ENCODE assay signal across 9 mouse cellular contexts in genomic region chr4:152339293-152339790, GRCm38 (mm10). TPM values are rescaled to one million over a fixed set of nuclear protein-coding genes. Genes with fewer than 3 reads are reported as not detected.
DNase-seq lines count a peak whose midpoint lies in the region; ATAC-seq lines count a peak whose summit lies in the region.
"Had no signal": no experiment of that assay in that cellular context is flagged by ENCODE, and none has a peak within 500 bp of the region (broad histone marks: within the 10 kb centered on the region; RNA-seq: fewer than 3 reads in every experiment).

No protein-coding gene starts in this region.

- ATAC-seq in kidney, embryonic 16.5 days (ENCODE audit: low FRiP score, low TSS enrichment), result peak; percentile 33; the same call in 1 of the 2 replicates
- no peak for ATAC-seq in embryonic facial prominence, embryonic 13.5 days (ENCODE audit: insufficient number of reproducible peaks, insufficient read depth, low FRiP score, low TSS enrichment, low read depth)
- ATAC-seq in hindbrain, embryonic 16.5 days, result peak; percentile 2; the same call in 1 of the 2 replicates
- ATAC-seq in midbrain, embryonic 15.5 days (replicated peaks), result peak; percentile 51
- ATAC-seq in inflammation-experienced regulatory T-cells, adult 6 months, result no peak

- H3K27ac ChIP-seq in kidney, embryonic 16.5 days (ENCODE audit: low read length), result no peak overlapping the region
- no peak overlapping the region for H3K27ac ChIP-seq in embryonic facial prominence, embryonic 13.5 days
- H3K27ac ChIP-seq in hindbrain, embryonic 16.5 days (ENCODE audit: low read depth, low read length), result peak overlapping the region; percentile 80
- peak overlapping the region; percentile 84 for H3K27ac ChIP-seq in midbrain, embryonic 15.5 days

- 3% methylated on average over 24 of the region's 26 CpGs for WGBS in kidney, embryonic 16.5 days
- WGBS in embryonic facial prominence, embryonic 13.5 days, result 3% methylated on average over 10 of the region's 26 CpGs
- 1% methylated on average over 20 of the region's 26 CpGs for WGBS in hindbrain, embryonic 16.5 days
- 4% methylated on average over 7 of the region's 26 CpGs for WGBS in midbrain, embryonic 15.5 days

- H3K27me3 ChIP-seq in kidney, embryonic 16.5 days (ENCODE audit: insufficient read depth, low read length), result peaks cover 30% of the 10 kb centered on the region
- H3K27me3 ChIP-seq in embryonic facial prominence, embryonic 13.5 days, result peaks cover 79% of the 10 kb centered on the region
- H3K27me3 ChIP-seq in hindbrain, embryonic 16.5 days (replicated peaks; ENCODE audit: control insufficient read depth, insufficient read depth, low read length), result no peaks in the 10 kb centered on the region
- peaks cover 8% of the 10 kb centered on the region for H3K27me3 ChIP-seq in midbrain, embryonic 15.5 days (replicated peaks)

- H3K4me3 ChIP-seq in kidney, embryonic 16.5 days (ENCODE audit: low read length), result peak overlapping the region; percentile 56
- peak overlapping the region; percentile 64 for H3K4me3 ChIP-seq in embryonic facial prominence, embryonic 13.5 days
- H3K4me3 ChIP-seq in hindbrain, embryonic 16.5 days (ENCODE audit: low read length), result peak overlapping the region; percentile 76
- H3K4me3 ChIP-seq in midbrain, embryonic 15.5 days, result peak overlapping the region; percentile 81

- peaks cover 17% of the 10 kb centered on the region for H3K4me1 ChIP-seq in kidney, embryonic 16.5 days (ENCODE audit: insufficient read depth, low read length)
- peaks cover 12% of the 10 kb centered on the region for H3K4me1 ChIP-seq in embryonic facial prominence, embryonic 13.5 days
- peaks cover 28% of the 10 kb centered on the region for H3K4me1 ChIP-seq in hindbrain, embryonic 16.5 days (ENCODE audit: control insufficient read depth, insufficient read depth, low read depth, low read length)
- H3K4me1 ChIP-seq in midbrain, embryonic 15.5 days, result peaks cover 39% of the 10 kb centered on the region

- peaks cover 12% of the 10 kb centered on the region for H3K36me3 ChIP-seq in kidney, embryonic 16.5 days (ENCODE audit: insufficient read depth, low read length)
- H3K36me3 ChIP-seq in embryonic facial prominence, embryonic 13.5 days, result peaks cover 12% of the 10 kb centered on the region
- peaks cover 5% of the 10 kb centered on the region for H3K36me3 ChIP-seq in hindbrain, embryonic 16.5 days (ENCODE audit: control insufficient read depth, insufficient read depth, low read length)
- H3K36me3 ChIP-seq in midbrain, embryonic 15.5 days (replicated peaks), result peaks cover 3% of the 10 kb centered on the region; the same call in 1 of the 2 replicates

- H3K9ac ChIP-seq in kidney, embryonic 16.5 days (replicated peaks; ENCODE audit: low read length), result peak overlapping the region; percentile 58
- peak overlapping the region; percentile 73 for H3K9ac ChIP-seq in embryonic facial prominence, embryonic 13.5 days
- peak overlapping the region; percentile 94 for H3K9ac ChIP-seq in hindbrain, embryonic 16.5 days (ENCODE audit: low read depth, low read length)
- H3K9ac ChIP-seq in midbrain, embryonic 15.5 days, result peak overlapping the region; percentile 85

- no peak for DNase-seq in kidney, adult 8-10 months
- DNase-seq in gastrocnemius, postnatal 10 days, result no peak
- DNase-seq in layer of hippocampus, adult 8-10 months (ENCODE audit: low spot score in 2 of 2), result no peak

- H3K9me3 ChIP-seq in kidney, embryonic 16.5 days (ENCODE audit: low read length), result no peaks in the 10 kb centered on the region
- no peaks in the 10 kb centered on the region; the same call in 1 of the 2 replicates for H3K9me3 ChIP-seq in embryonic facial prominence, embryonic 13.5 days
- no peaks in the 10 kb centered on the region for H3K9me3 ChIP-seq in hindbrain, embryonic 16.5 days (ENCODE audit: control insufficient read depth, low read length)
- no peaks in the 10 kb centered on the region for H3K9me3 ChIP-seq in midbrain, embryonic 15.5 days

- peak overlapping the region; percentile 99 for H3K4me2 ChIP-seq in kidney, embryonic 16.5 days (replicated peaks; ENCODE audit: low read depth, low read length)
- peak overlapping the region; percentile 100 for H3K4me2 ChIP-seq in embryonic facial prominence, embryonic 13.5 days
- H3K4me2 ChIP-seq in hindbrain, embryonic 16.5 days (ENCODE audit: low read length), result peak overlapping the region; percentile 72
- peak overlapping the region; percentile 81 for H3K4me2 ChIP-seq in midbrain, embryonic 15.5 days

RNA-seq across cellular contexts. Expression of gene Chd5, which starts 0.9 kb away (rescaled TPM):
- polyA plus RNA-seq in kidney, embryonic 16.5 days (2015; fragmentation: Nextera tagmentation; extraction: Ambion mirVana), result 0.12 and 0.35 TPM in 2 replicates
- 2.5 and 2.6 TPM in 2 replicates for polyA plus RNA-seq in embryonic facial prominence, embryonic 13.5 days (2015; fragmentation: Nextera tagmentation; extraction: Ambion mirVana)
- polyA plus RNA-seq in hindbrain, embryonic 16.5 days (2015; fragmentation: Nextera tagmentation; extraction: Ambion mirVana), result 46.7 and 47.7 TPM in 2 replicates
- polyA plus RNA-seq in midbrain, embryonic 15.5 days (2015; fragmentation: Nextera tagmentation; extraction: Ambion mirVana), result 57.0 and 65.0 TPM in 2 replicates
- under 1 TPM; 0.36 to 0.56 TPM for total RNA-seq in gastrocnemius, postnatal 10 days (2021)
- total RNA-seq in layer of hippocampus, adult 8-10 months (2022), result 100 to 1,000 TPM; 123 to 147 (median 134) TPM
- polyA plus RNA-seq in inflammation-experienced regulatory T-cells, adult 6 months (2017; shearing (Covaris generic)), result under 1 TPM in 2 of 3 experiments, not detected in 1; 0.05 to 0.11 TPM

RNA-seq across cellular contexts. Expression of gene Rpl22, which starts 13.8 kb away (rescaled TPM):
- 295 and 333 TPM in 2 replicates for polyA plus RNA-seq in kidney, embryonic 16.5 days (2015; fragmentation: Nextera tagmentation; extraction: Ambion mirVana)
- 447 and 449 TPM in 2 replicates for polyA plus RNA-seq in embryonic facial prominence, embryonic 13.5 days (2015; fragmentation: Nextera tagmentation; extraction: Ambion mirVana)
- 125 and 138 TPM in 2 replicates for polyA plus RNA-seq in hindbrain, embryonic 16.5 days (2015; fragmentation: Nextera tagmentation; extraction: Ambion mirVana)
- 127 and 133 TPM in 2 replicates for polyA plus RNA-seq in midbrain, embryonic 15.5 days (2015; fragmentation: Nextera tagmentation; extraction: Ambion mirVana)
- total RNA-seq in gastrocnemius, postnatal 10 days (2021), result 100 to 1,000 TPM; 305 to 332 TPM
- total RNA-seq in layer of hippocampus, adult 8-10 months (2022), result 100 to 1,000 TPM; 161 to 249 (median 201) TPM
- polyA plus RNA-seq in inflammation-experienced regulatory T-cells, adult 6 months (2017; shearing (Covaris generic)), result 1,000 to 10,000 TPM in 1 of 3 experiments, 100 to 1,000 TPM in 2; 752 to 1,062 (median 960) TPM

RNA-seq across cellular contexts. Expression of gene Rnf207, which starts 20.5 kb away (rescaled TPM):
- 1.2 and 1.6 TPM in 2 replicates for polyA plus RNA-seq in kidney, embryonic 16.5 days (2015; fragmentation: Nextera tagmentation; extraction: Ambion mirVana)
- 0.72 and 1.3 TPM in 2 replicates for polyA plus RNA-seq in embryonic facial prominence, embryonic 13.5 days (2015; fragmentation: Nextera tagmentation; extraction: Ambion mirVana)
- polyA plus RNA-seq in hindbrain, embryonic 16.5 days (2015; fragmentation: Nextera tagmentation; extraction: Ambion mirVana), result 9.0 and 10.6 TPM in 2 replicates
- 8.0 and 8.6 TPM in 2 replicates for polyA plus RNA-seq in midbrain, embryonic 15.5 days (2015; fragmentation: Nextera tagmentation; extraction: Ambion mirVana)
- under 1 TPM in 1 of 2 experiments, not detected in 1; 0.40 TPM for total RNA-seq in gastrocnemius, postnatal 10 days (2021)
- total RNA-seq in layer of hippocampus, adult 8-10 months (2022), result 10 to 100 TPM; 11.3 to 16.5 (median 13.8) TPM
- not detected for polyA plus RNA-seq in inflammation-experienced regulatory T-cells, adult 6 months (2017; shearing (Covaris generic))
- total RNA-seq: neutrophil, adult 5-6 weeks had no signal

RNA-seq across cellular contexts. Expression of gene Icmt, which starts 42.3 kb away (rescaled TPM):
- polyA plus RNA-seq in kidney, embryonic 16.5 days (2015; fragmentation: Nextera tagmentation; extraction: Ambion mirVana), result 32.0 and 32.6 TPM in 2 replicates
- polyA plus RNA-seq in embryonic facial prominence, embryonic 13.5 days (2015; fragmentation: Nextera tagmentation; extraction: Ambion mirVana), result 23.5 and 26.6 TPM in 2 replicates
- polyA plus RNA-seq in hindbrain, embryonic 16.5 days (2015; fragmentation: Nextera tagmentation; extraction: Ambion mirVana), result 17.2 and 22.2 TPM in 2 replicates
- polyA plus RNA-seq in midbrain, embryonic 15.5 days (2015; fragmentation: Nextera tagmentation; extraction: Ambion mirVana), result 20.4 and 24.5 TPM in 2 replicates
- total RNA-seq in gastrocnemius, postnatal 10 days (2021), result 10 to 100 TPM; 17.3 to 19.1 TPM
- 10 to 100 TPM; 38.0 to 52.1 (median 47.0) TPM for total RNA-seq in layer of hippocampus, adult 8-10 months (2022)
- 1 to 10 TPM; 5.1 to 8.8 (median 7.1) TPM for polyA plus RNA-seq in inflammation-experienced regulatory T-cells, adult 6 months (2017; shearing (Covaris generic))

RNA-seq across cellular contexts. Expression of gene Hes3, which starts 47.9 kb away (rescaled TPM):
- polyA plus RNA-seq in kidney, embryonic 16.5 days (2015; fragmentation: Nextera tagmentation; extraction: Ambion mirVana), result not detected in 2 replicates
- polyA plus RNA-seq in embryonic facial prominence, embryonic 13.5 days (2015; fragmentation: Nextera tagmentation; extraction: Ambion mirVana), result not detected in 2 replicates
- 0.11 and 0.50 TPM in 2 replicates for polyA plus RNA-seq in hindbrain, embryonic 16.5 days (2015; fragmentation: Nextera tagmentation; extraction: Ambion mirVana)
- 0.67 and 0.69 TPM in 2 replicates for polyA plus RNA-seq in midbrain, embryonic 15.5 days (2015; fragmentation: Nextera tagmentation; extraction: Ambion mirVana)
- not detected for total RNA-seq in gastrocnemius, postnatal 10 days (2021)
- not detected for total RNA-seq in layer of hippocampus, adult 8-10 months (2022)
- polyA plus RNA-seq in inflammation-experienced regulatory T-cells, adult 6 months (2017; shearing (Covaris generic)), result not detected
- total RNA-seq: neutrophil, adult 5-6 weeks had no signal

Comparison
In these comparisons a context has a peak if more than half of its experiments do, and no peak if none do; other contexts are left out.
1. ATAC-seq: peak in kidney, embryonic 16.5 days (single experiment), hindbrain, embryonic 16.5 days (single experiment) and midbrain, embryonic 15.5 days (single experiment); none in embryonic facial prominence, embryonic 13.5 days (single experiment) and inflammation-experienced regulatory T-cells, adult 6 months (single experiment).
2. H3K27ac ChIP-seq: peak in hindbrain, embryonic 16.5 days (single experiment) and midbrain, embryonic 15.5 days (single experiment); none in kidney, embryonic 16.5 days (single experiment) and embryonic facial prominence, embryonic 13.5 days (single experiment).
3. RNA of gene Chd5, which starts 0.9 kb away (polyA plus RNA-seq): 57.0 to 65.0 TPM in midbrain, embryonic 15.5 days and 46.7 to 47.7 TPM in hindbrain, embryonic 16.5 days; 2.5 to 2.6 TPM in embryonic facial prominence, embryonic 13.5 days, 0.12 to 0.35 TPM in kidney, embryonic 16.5 days and 0.05 to 0.11 TPM in inflammation-experienced regulatory T-cells, adult 6 months; every median in the first group is over 10 times any median in the second.
4. Peak in every context shown above with its lines, with median percentiles within 50 percentile points of each other: H3K4me2 ChIP-seq, H3K4me3 ChIP-seq and H3K9ac ChIP-seq.